In genomic region chr11:75014816-75015215, GRCm38 (mm10) we compare ENCODE assay signal across 11 mouse cellular contexts.
A peak's percentile ranks its signal among the peaks of the same experiment; 100 is the strongest.
DNase-seq lines count a peak whose midpoint lies in the region; ATAC-seq and TF ChIP-seq lines count a peak whose summit lies in the region.
"Had no signal": no experiment of that assay in that cellular context is flagged by ENCODE, and none has a peak within 500 bp of the region (broad histone marks: within the 10 kb centered on the region; RNA-seq: fewer than 3 reads in every experiment).

No protein-coding gene starts in this region.

- H3K36me3 ChIP-seq in heart, adult 2 months (ENCODE audit: control insufficient read depth, insufficient read depth, low read length), result peaks cover 35% of the 10 kb centered on the region
- no peaks in the 10 kb centered on the region for H3K36me3 ChIP-seq in hindbrain, embryonic 11.5 days (ENCODE audit: control insufficient read depth, insufficient read depth, low read length)
- H3K36me3 ChIP-seq in stomach, embryonic 15.5 days, result no peaks in the 10 kb centered on the region
- H3K36me3 ChIP-seq: liver, embryonic 15.5 days had no signal

- H3K4me2 ChIP-seq in hindbrain, embryonic 11.5 days (replicated peaks; ENCODE audit: low read depth, low read length), result no peak overlapping the region
- H3K4me2 ChIP-seq in stomach, embryonic 15.5 days, result no peak overlapping the region
- H3K4me2 ChIP-seq: liver, embryonic 15.5 days had no signal

- H3K9ac ChIP-seq in heart, adult 2 months (ENCODE audit: low read depth, low read length), result peak overlapping the region; percentile 16; the same call in 1 of the 2 replicates
- no peak overlapping the region for H3K9ac ChIP-seq in hindbrain, embryonic 11.5 days (ENCODE audit: low read depth, low read length)
- H3K9ac ChIP-seq in stomach, embryonic 15.5 days, result no peak overlapping the region
- H3K9ac ChIP-seq: liver, embryonic 15.5 days had no signal

- intact Hi-C loops in heart, adult 2 months (cut with DNase I), result loop anchor here (2.0 kb wide), 2 partner anchors 18 to 32 kb away; no protein-coding TSS in a partner anchor

- TF ChIP-seq POLR2A in heart, adult 2 months (IDR thresholded peaks at IDR 0.05; ENCODE audit: insufficient read depth, low read depth, low read length), result no peak

- peak overlapping the region; percentile 96 for H3K27ac ChIP-seq in heart, adult 2 months
- H3K27ac ChIP-seq in hindbrain, embryonic 11.5 days (ENCODE audit: low read depth, low read length), result peak overlapping the region; percentile 30; the same call in 1 of the 2 replicates
- peak overlapping the region; percentile 82 for H3K27ac ChIP-seq in stomach, embryonic 15.5 days
- H3K27ac ChIP-seq: liver, embryonic 15.5 days had no signal

- no peaks in the 10 kb centered on the region for H3K9me3 ChIP-seq in hindbrain, embryonic 11.5 days (ENCODE audit: control insufficient read depth, low read length)
- H3K9me3 ChIP-seq in stomach, embryonic 15.5 days, result no peaks in the 10 kb centered on the region
- H3K9me3 ChIP-seq: liver, embryonic 15.5 days had no signal

- H3K79me2 ChIP-seq in heart, adult 2 months (replicated peaks; ENCODE audit: control insufficient read depth, insufficient read depth, low read length), result no peaks in the 10 kb centered on the region

- TF ChIP-seq EP300 in heart, adult 2 months (IDR thresholded peaks at IDR 0.05; ENCODE audit: insufficient read depth, low read depth, low read length), result no peak

- no peak for TF ChIP-seq CTCF in heart, adult 2 months (IDR thresholded peaks at IDR 0.05)

- no peak for ATAC-seq in hindbrain, embryonic 11.5 days (ENCODE audit: low FRiP score)
- no peak for ATAC-seq in stomach, embryonic 15.5 days (ENCODE audit: insufficient read depth, low FRiP score, low read depth)
- ATAC-seq: CD4-positive, CD25-positive, alpha-beta regulatory T cell, adult 4 months had no signal

- no peaks in the 10 kb centered on the region for H3K27me3 ChIP-seq in heart, adult 2 months (ENCODE audit: control insufficient read depth, insufficient read depth, low read length)
- no peaks in the 10 kb centered on the region for H3K27me3 ChIP-seq in hindbrain, embryonic 11.5 days (ENCODE audit: control insufficient read depth, insufficient read depth, low read length)
- no peaks in the 10 kb centered on the region for H3K27me3 ChIP-seq in stomach, embryonic 15.5 days (replicated peaks)
- H3K27me3 ChIP-seq: liver, embryonic 15.5 days had no signal

- no peak overlapping the region for H3K4me3 ChIP-seq in heart, adult 2 months
- no peak overlapping the region for H3K4me3 ChIP-seq in hindbrain, embryonic 11.5 days (ENCODE audit: low read depth, low read length)
- H3K4me3 ChIP-seq in stomach, embryonic 15.5 days (replicated peaks), result no peak overlapping the region
- H3K4me3 ChIP-seq: liver, embryonic 15.5 days had no signal

- WGBS in heart, adult 2 months, result 54% methylated on average over 4 of the region's 4 CpGs
- WGBS in hindbrain, embryonic 11.5 days, result 46% methylated on average over 4 of the region's 4 CpGs
- 68% methylated on average over 4 of the region's 4 CpGs for WGBS in stomach, embryonic 15.5 days

- peak in 1 of 2 experiments; percentile 18 for DNase-seq in heart, adult 2 months
- no peak for DNase-seq in heart, postnatal 4 days
- peak; percentile 5 for DNase-seq in retina, postnatal 1 day
- DNase-seq in retina, embryonic 14.5 days (ENCODE audit: low spot score), result no peak
- no peak for DNase-seq in hindbrain, embryonic 11.5 days (ENCODE audit: low spot score)
- DNase-seq in thymus, postnatal 10 days (ENCODE audit: low spot score in 2 of 2), result no peak
- no peak for DNase-seq in thymus, adult 18-20 months
- DNase-seq: right cerebral cortex, postnatal 14 days had no signal

- H3K4me1 ChIP-seq in heart, adult 2 months (ENCODE audit: control insufficient read depth, insufficient read depth, low read length), result peaks cover 30% of the 10 kb centered on the region
- H3K4me1 ChIP-seq in hindbrain, embryonic 11.5 days (replicated peaks; ENCODE audit: control insufficient read depth, insufficient read depth, low read length), result no peaks in the 10 kb centered on the region
- H3K4me1 ChIP-seq in stomach, embryonic 15.5 days, result peaks cover 34% of the 10 kb centered on the region
- H3K4me1 ChIP-seq: liver, embryonic 15.5 days had no signal

Comparison
In these comparisons a context has a peak if more than half of its experiments do, and no peak if none do; other contexts are left out.
1. H3K27ac ChIP-seq: peak in every context shown above with its lines; median percentile 96 in heart, adult 2 months; 82 in stomach, embryonic 15.5 days; 30 in hindbrain, embryonic 11.5 days.